Mouse (Mus musculus) midbrain, embryonic 13.5 days (tissue): ENCODE data around the gene Pheta1. TPM values are rescaled to one million over a fixed set of nuclear protein-coding genes. Genes with fewer than 3 reads are reported as not detected.

Experiments
- ATAC-seq: fragments of 200-750 bp; cut with Nextera tagmentation; 2 replicates; pipeline ENCODE4 v1.8.0; 2017; ENCODE audit warnings: mild to moderate bottlenecking, moderate TSS enrichment, moderate library complexity
- H3K27ac ChIP-seq: fragments of 300-500 bp; sonication (generic); 2 replicates; pipeline ENCODE4 v1.5.1; 2015; ENCODE audit warnings: inconsistent platforms, mild to moderate bottlenecking, moderate library complexity
- H3K27me3 ChIP-seq: fragments of 300-500 bp; sonication (generic); 2 replicates; pipeline ENCODE4 v1.6.1; 2015; ENCODE audit warnings: mild to moderate bottlenecking, inconsistent platforms
- H3K36me3 ChIP-seq: fragments of 300-500 bp; sonication (generic); 2 replicates; pipeline ENCODE4 v1.6.1; 2015; ENCODE audit warnings: mild to moderate bottlenecking, inconsistent platforms
- H3K4me1 ChIP-seq: fragments of 300-500 bp; sonication (generic); replicated peaks from 2 replicates; pipeline ENCODE4 v1.6.1; 2015; ENCODE audit warnings: inconsistent platforms
- H3K4me2 ChIP-seq: fragments of 300-500 bp; sonication (generic); replicated peaks from 2 replicates; pipeline ENCODE4 v1.6.1; 2015; ENCODE audit warnings: moderate library complexity, mild to moderate bottlenecking, inconsistent platforms
- H3K4me3 ChIP-seq: fragments of 300-500 bp; sonication (generic); replicated peaks from 2 replicates; pipeline ENCODE4 v1.5.1; 2015; ENCODE audit warnings: mild to moderate bottlenecking, inconsistent platforms
- H3K9ac ChIP-seq: fragments of 300-500 bp; sonication (generic); replicated peaks from 2 replicates; pipeline ENCODE4 v1.6.1; 2015; ENCODE audit warnings: mild to moderate bottlenecking, inconsistent platforms
- H3K9me3 ChIP-seq: fragments of 300-500 bp; sonication (generic); 2 replicates; pipeline ENCODE4 v1.6.1; 2016; ENCODE audit warnings: mild to moderate bottlenecking, inconsistent platforms
- WGBS: fragments of 180-500 bp; shearing (Covaris S2); methylation state at CpG from one replicate; pipeline ENCODE4 v1.1.7; 2015; 5-methylcytosine and 5-hydroxymethylcytosine counted together
- polyA plus RNA-seq: library from polyadenylated mRNA; unstranded; fragments of >200 nt; fragmentation: Nextera tagmentation; extraction: Ambion mirVana; gene quantifications from 2 replicates; pipeline ENCODE4 v1.2.1, GENCODE M21; 2015

The Pheta1 gene
- polyA plus RNA-seq, 1 experiment from 2014 or later: 56.8 TPM

DNA sequence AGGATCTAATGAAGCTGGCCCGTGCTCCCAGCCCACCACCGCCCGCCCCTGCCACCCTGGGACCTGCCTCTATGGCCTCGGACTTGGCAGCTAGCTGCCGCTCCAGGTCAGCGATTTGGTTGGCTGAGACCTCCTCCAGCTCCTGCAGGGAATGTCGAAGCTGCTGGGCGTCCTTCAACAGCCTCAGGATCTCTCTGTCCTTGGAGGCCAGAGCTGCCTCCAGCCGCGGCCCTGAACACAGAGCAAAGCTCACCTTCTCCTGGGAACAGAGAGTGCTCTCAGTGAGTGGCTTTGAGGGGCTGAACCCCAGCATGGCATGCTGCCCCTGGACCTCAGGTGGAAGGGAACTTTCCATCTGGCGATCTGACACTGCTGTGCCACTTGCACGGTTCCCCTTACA, 28.1 kb downstream of the Pheta1 start:
- Histone ChIP-seq H3K4me3 (no peak overlapping the region), H3K9me3 (no peaks in the 10 kb centered on the region), H3K4me2 (no peak overlapping the region), H3K27ac (no peak overlapping the region), H3K27me3 (no peaks in the 10 kb centered on the region), H3K9ac (no peak overlapping the region), H3K4me1 (no peaks in the 10 kb centered on the region), H3K36me3 (peaks cover 61% of the 10 kb centered on the region)
- 84% methylated on average over 12 of the region's 12 CpGs for WGBS
- no peak for ATAC-seq

DNA sequence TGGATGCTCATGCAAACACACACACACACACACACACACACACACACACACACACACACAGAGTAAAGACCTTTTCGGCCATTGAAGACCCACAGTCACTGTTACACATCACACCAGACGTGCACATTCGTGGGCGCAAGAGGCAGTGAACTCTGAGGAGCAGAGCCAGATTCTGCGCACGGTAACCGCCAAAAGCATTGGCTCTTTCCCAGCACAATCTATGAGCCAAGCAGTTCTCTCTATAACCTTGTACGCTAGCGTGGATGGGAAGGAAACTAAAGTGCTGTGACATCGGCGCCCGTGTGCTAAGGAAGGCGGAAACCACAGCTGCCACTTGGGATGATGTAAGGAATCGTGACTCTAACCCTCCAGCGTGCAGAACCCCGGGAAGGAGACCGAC, 29.9 kb downstream of the Pheta1 start:
- H3K4me3 ChIP-seq: no peak overlapping the region
- no peak overlapping the region for H3K9ac ChIP-seq
- no peaks in the 10 kb centered on the region for H3K27me3 ChIP-seq
- ATAC-seq: no peak
- peak overlapping the region; percentile 44; the same call in 1 of the 2 replicates for H3K27ac ChIP-seq
- H3K9me3 ChIP-seq: no peaks in the 10 kb centered on the region
- H3K4me1 ChIP-seq: no peaks in the 10 kb centered on the region
- no peak overlapping the region for H3K4me2 ChIP-seq
- WGBS: 87% methylated on average over 17 of the region's 17 CpGs
- H3K36me3 ChIP-seq: peaks cover 62% of the 10 kb centered on the region

DNA sequence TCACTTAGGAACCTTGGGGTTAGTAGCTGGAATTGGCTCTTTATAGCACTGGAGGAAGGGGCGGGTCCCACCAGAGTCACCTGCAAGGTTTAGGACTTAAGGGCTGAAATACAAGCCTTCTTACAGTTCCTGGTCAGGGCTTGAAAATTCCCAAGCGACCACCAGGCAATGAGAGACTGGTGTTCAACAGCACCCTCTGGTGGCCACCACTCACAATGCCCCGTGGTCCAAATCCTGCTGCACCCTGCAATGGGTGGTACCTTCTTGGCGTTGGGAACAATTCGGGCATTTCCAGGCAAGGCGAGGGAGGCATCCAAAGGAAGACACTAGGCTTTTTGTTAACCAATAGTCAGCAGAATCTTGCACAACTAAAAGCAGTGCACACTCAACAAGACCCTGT, 30.4 kb downstream of the Pheta1 start:
- H3K9ac ChIP-seq: no peak overlapping the region
- 67% methylated on average over 6 of the region's 6 CpGs for WGBS
- no peak overlapping the region for H3K4me2 ChIP-seq
- no peaks in the 10 kb centered on the region for H3K4me1 ChIP-seq
- H3K9me3 ChIP-seq: no peaks in the 10 kb centered on the region
- H3K4me3 ChIP-seq: no peak overlapping the region
- no peak overlapping the region for H3K27ac ChIP-seq
- H3K36me3 ChIP-seq: peaks cover 57% of the 10 kb centered on the region
- no peaks in the 10 kb centered on the region for H3K27me3 ChIP-seq
- no peak for ATAC-seq

DNA sequence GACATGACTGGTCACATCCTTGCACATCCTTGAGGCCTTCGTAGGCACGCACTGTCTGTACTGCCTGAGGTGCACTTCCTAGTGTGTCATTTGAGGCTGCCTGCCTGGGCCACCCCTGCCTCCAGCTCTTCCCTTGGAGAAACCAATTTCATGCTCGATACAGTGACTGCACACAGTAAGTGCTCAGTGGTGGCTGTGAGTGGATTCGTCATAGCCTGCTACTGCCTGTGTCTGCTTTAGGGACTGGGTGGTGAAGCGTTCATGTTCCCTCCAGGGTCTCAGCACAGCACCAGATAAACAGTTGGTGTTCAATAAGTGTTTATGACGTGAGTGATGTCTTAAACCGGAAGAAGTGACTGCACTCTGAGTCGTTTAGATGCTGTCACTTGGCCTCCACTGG, 34.6 kb downstream of the Pheta1 start:
- no peak overlapping the region for H3K4me2 ChIP-seq
- ATAC-seq: no peak
- H3K4me1 ChIP-seq: no peaks in the 10 kb centered on the region
- no peaks in the 10 kb centered on the region for H3K27me3 ChIP-seq
- no peak overlapping the region for H3K27ac ChIP-seq
- 83% methylated on average over 8 of the region's 8 CpGs for WGBS
- H3K9ac ChIP-seq: no peak overlapping the region
- H3K9me3 ChIP-seq: peaks cover 3% of the 10 kb centered on the region; the same call in 1 of the 2 replicates
- peaks cover 51% of the 10 kb centered on the region for H3K36me3 ChIP-seq
- H3K4me3 ChIP-seq: no peak overlapping the region

DNA sequence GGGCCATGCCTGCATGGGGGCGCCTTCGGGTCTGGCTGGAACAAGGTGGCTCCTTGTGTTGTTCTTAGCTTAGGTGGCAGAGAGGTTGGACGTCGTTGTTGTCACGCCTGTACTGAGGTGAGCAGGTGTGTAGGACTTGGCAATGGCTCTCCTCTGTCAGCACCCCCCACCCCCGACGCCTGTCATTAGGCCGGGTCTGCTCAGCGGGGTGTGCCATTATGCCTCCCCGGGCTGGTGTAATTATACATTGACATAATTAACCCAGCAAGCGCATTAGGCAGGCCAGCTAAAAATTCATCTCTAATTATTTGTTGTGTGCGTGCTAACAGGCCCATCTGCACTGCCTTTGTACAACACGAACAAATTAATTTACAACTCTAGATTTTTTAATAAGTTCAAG, 40.6 kb downstream of the Pheta1 start:
- peaks cover 3% of the 10 kb centered on the region; the same call in 1 of the 2 replicates for H3K9me3 ChIP-seq
- H3K27ac ChIP-seq: no peak overlapping the region; the same call in 1 of the 2 replicates
- H3K27me3 ChIP-seq: no peaks in the 10 kb centered on the region
- no peak; the same call in 1 of the 2 replicates for ATAC-seq
- no peak overlapping the region for H3K9ac ChIP-seq
- H3K4me3 ChIP-seq: no peak overlapping the region
- H3K4me2 ChIP-seq: no peak overlapping the region
- 44% methylated on average over 13 of the region's 13 CpGs for WGBS
- peaks cover 12% of the 10 kb centered on the region for H3K4me1 ChIP-seq
- peaks cover 23% of the 10 kb centered on the region for H3K36me3 ChIP-seq

GRCm38 (mm10) chr5:121889819-121890362, 41.1 kb downstream of the Pheta1 start:
- H3K4me1 ChIP-seq: peaks cover 15% of the 10 kb centered on the region
- no peak overlapping the region for H3K4me3 ChIP-seq
- no peak for ATAC-seq
- no peak overlapping the region for H3K9ac ChIP-seq
- no peak overlapping the region for H3K4me2 ChIP-seq
- peaks cover 23% of the 10 kb centered on the region for H3K36me3 ChIP-seq
- no peaks in the 10 kb centered on the region for H3K27me3 ChIP-seq
- 35% methylated on average over 9 of the region's 9 CpGs for WGBS
- peaks cover 3% of the 10 kb centered on the region; the same call in 1 of the 2 replicates for H3K9me3 ChIP-seq
- H3K27ac ChIP-seq: peak overlapping the region; percentile 68

DNA sequence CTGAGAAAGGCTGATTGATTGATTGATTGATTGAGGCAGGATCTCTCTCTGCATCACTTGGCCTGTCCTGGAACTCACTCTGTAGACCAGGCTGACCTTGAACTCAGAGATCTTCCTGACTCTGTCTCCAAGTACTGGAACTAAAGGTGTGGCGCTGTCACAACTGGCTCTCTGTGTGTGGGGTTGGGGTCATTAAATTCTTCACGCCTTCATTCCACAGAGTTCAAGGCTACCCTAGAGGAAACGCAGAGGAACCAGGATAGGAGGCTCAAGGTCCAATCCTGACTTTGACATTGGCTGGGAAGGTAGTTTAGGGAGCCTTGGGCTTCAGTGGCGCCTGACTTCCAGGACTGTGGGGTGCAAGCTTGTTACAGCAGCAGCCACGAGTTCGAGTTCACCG, 42.1 kb downstream of the Pheta1 start:
- H3K9ac ChIP-seq: no peak overlapping the region
- 93% methylated on average over 7 of the region's 7 CpGs for WGBS
- no peak overlapping the region for H3K4me3 ChIP-seq
- no peak overlapping the region for H3K4me2 ChIP-seq
- H3K4me1 ChIP-seq: peaks cover 26% of the 10 kb centered on the region
- H3K36me3 ChIP-seq: peaks cover 17% of the 10 kb centered on the region
- H3K9me3 ChIP-seq: peaks cover 3% of the 10 kb centered on the region; the same call in 1 of the 2 replicates
- no peak for ATAC-seq
- no peaks in the 10 kb centered on the region for H3K27me3 ChIP-seq
- H3K27ac ChIP-seq: no peak overlapping the region

- no peak overlapping the region for H3K4me2 ChIP-seq
- H3K9me3 ChIP-seq: no peaks in the 10 kb centered on the region
- peaks cover 27% of the 10 kb centered on the region for H3K4me1 ChIP-seq
- ATAC-seq: no peak
- H3K27me3 ChIP-seq: no peaks in the 10 kb centered on the region
- H3K36me3 ChIP-seq: peaks cover 14% of the 10 kb centered on the region
- 84% methylated on average over 14 of the region's 14 CpGs for WGBS
- H3K4me3 ChIP-seq: no peak overlapping the region
- no peak overlapping the region for H3K27ac ChIP-seq
- no peak overlapping the region for H3K9ac ChIP-seq
These were observed 43.5 kb downstream of the Pheta1 start for GRCm38 (mm10) chr5:121892281-121892680.

DNA sequence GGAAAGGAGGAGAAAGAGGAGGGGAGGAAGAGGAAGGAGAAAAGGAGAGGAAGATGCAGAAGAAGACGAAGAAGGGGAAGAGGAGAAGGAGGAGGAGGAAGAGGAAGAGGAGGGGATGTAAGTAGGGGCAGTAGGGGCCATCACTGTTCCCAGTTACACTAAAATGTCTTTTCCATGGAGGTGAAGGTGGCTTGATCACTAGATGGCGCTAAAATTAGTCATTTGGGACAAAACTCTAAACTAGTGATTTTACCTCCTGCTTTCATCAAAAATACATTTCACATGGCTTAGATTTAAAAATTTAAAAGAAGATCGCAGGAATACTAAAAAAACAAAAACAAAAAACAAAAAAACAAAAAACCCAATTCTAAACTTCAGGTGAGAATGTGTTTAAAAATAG, 44.8 kb downstream of the Pheta1 start:
- H3K9ac ChIP-seq: no peak overlapping the region
- WGBS: 48% methylated on average over 3 of the region's 3 CpGs
- H3K4me2 ChIP-seq: no peak overlapping the region
- peaks cover 12% of the 10 kb centered on the region for H3K36me3 ChIP-seq
- no peak for ATAC-seq
- H3K27ac ChIP-seq: no peak overlapping the region
- no peak overlapping the region for H3K4me3 ChIP-seq
- H3K9me3 ChIP-seq: no peaks in the 10 kb centered on the region
- H3K4me1 ChIP-seq: peaks cover 27% of the 10 kb centered on the region
- H3K27me3 ChIP-seq: no peaks in the 10 kb centered on the region

DNA sequence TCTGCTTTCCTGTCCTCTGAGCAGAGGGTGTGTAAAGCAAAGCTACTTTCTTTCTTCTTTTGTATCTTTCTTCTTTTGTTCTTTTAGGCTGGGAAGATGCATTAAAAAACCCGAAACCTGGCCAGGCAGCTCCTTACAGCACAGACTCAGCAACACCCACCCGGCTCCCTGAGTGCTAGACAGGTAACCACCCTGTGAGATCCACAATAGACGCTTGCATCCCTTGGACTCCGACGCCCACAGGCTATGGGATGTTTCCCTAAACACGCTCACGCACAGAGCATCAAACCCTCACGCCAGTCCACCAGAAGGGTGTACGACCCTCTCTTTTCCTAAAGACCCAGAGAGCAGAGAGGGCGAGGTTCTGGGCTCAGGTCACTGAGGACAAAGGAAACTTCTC, 45.9 kb downstream of the Pheta1 start:
- H3K4me3 ChIP-seq: no peak overlapping the region
- no peaks in the 10 kb centered on the region for H3K9me3 ChIP-seq
- no peak overlapping the region for H3K9ac ChIP-seq
- 58% methylated on average over 10 of the region's 10 CpGs for WGBS
- peaks cover 24% of the 10 kb centered on the region for H3K4me1 ChIP-seq
- no peak for ATAC-seq
- no peaks in the 10 kb centered on the region for H3K27me3 ChIP-seq
- H3K27ac ChIP-seq: no peak overlapping the region
- no peak overlapping the region for H3K4me2 ChIP-seq
- peaks cover 12% of the 10 kb centered on the region for H3K36me3 ChIP-seq

- H3K27ac ChIP-seq: 0 out of 2 replicates have a peak overlapping the region, but pooled peaks have one; percentile 10
- H3K9me3 ChIP-seq: no peaks in the 10 kb centered on the region
- H3K36me3 ChIP-seq: peaks cover 12% of the 10 kb centered on the region
- no peak overlapping the region for H3K9ac ChIP-seq
- peaks cover 19% of the 10 kb centered on the region for H3K4me1 ChIP-seq
- ATAC-seq: no peak
- no peak overlapping the region for H3K4me2 ChIP-seq
- 58% methylated on average over 24 of the region's 24 CpGs for WGBS
- H3K27me3 ChIP-seq: no peaks in the 10 kb centered on the region
- no peak overlapping the region for H3K4me3 ChIP-seq
These were observed 46.5 kb downstream of the Pheta1 start for GRCm38 (mm10) chr5:121895117-121895756.

DNA sequence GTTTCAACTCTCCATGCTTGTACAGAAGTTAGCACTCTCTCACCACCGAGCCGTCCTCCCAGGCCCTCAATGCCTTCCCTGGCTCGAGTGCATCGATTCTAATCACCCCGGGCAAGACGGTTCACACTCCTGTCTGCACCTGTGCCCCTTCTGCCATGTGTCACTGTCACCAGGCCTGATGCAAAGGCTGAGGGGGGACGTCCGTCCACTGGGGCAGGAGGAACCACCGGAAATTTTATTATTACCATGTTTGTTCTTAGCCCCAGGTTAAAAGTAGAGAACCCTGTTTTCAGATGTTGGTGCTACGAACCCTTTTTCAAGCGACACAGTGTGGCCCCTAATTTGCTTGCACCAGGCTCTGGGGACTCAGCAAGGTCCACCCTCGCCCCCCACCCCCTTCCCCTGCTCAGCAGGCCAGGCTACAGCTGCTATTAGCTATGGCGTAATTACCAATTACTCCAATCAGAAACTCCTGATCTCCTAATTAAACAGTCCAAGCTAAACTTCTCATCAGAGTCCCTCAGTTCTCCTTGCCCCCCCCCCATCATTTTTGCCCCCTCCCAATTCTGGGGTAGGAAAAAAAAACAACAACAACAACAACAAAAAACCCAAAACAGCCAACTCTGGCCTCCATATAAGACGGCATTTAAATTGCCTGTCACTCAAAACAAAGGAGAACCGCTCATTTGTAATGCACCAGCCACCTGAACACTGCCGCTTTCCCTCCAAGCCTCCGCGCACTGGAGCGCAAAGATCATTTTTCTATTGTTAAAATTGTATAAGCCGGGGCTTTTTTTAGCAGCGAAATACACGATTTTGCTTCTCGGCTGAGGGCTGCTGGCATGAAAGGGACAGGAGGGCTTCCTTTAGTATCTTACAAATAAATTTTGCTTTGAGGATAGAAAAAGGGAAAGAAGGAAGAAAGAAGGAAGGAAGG, 54.3 kb downstream of the Pheta1 start:
- 0 out of 2 replicates have a peak overlapping the region, but pooled peaks have one; percentile 46 for H3K9ac ChIP-seq

More for the DNA sequence above, 54.3 kb downstream of the Pheta1 start:
- Histone ChIP-seq H3K27me3 (no peaks in the 10 kb centered on the region), H3K9me3 (no peaks in the 10 kb centered on the region), H3K4me1 (peaks cover 20% of the 10 kb centered on the region), H3K27ac (peak overlapping the region; percentile 73), H3K4me3 (no peak overlapping the region), H3K4me2 (peak overlapping the region; percentile 7; the same call in 1 of the 2 replicates), H3K36me3 (no peaks in the 10 kb centered on the region; the same call in 1 of the 2 replicates)
- peak; percentile 51; the same call in 1 of the 2 replicates for ATAC-seq
- 28% methylated on average over 23 of the region's 23 CpGs for whole genome bisulfite sequencing
